Mouse (Mus musculus) intestine, embryonic 14.5 days (tissue): ENCODE results near the gene AY074887. TPM values are rescaled to one million over a fixed set of nuclear protein-coding genes. Genes with fewer than 3 reads are reported as not detected.

Experiments used
- ATAC-seq: fragments of 200-750 bp; cut with Nextera tagmentation; replicated peaks from 2 replicates; pipeline ENCODE4 v1.8.0; 2017; ENCODE audit warnings: low read depth, moderate number of reproducible peaks, moderate TSS enrichment, moderate library complexity; ENCODE audit not compliant: low FRiP score, low TSS enrichment
- DNase-seq: peaks from one replicate; pipeline ENCODE4 v3.0.0-alpha.2; 2018; ENCODE audit warnings: low spot score
- H3K27ac ChIP-seq: fragments of 300-500 bp; sonication (generic); 2 replicates; pipeline ENCODE4 v1.5.1; 2014; ENCODE audit warnings: low read depth, mild to moderate bottlenecking, control low read depth
- H3K27me3 ChIP-seq: fragments of 300-500 bp; sonication (generic); replicated peaks from 2 replicates; pipeline ENCODE4 v1.6.1; 2014; ENCODE audit warnings: low read length, control low read depth; ENCODE audit not compliant: control insufficient read depth, insufficient read depth
- H3K36me3 ChIP-seq: fragments of 300-500 bp; sonication (generic); 2 replicates; pipeline ENCODE4 v1.6.1; 2014; ENCODE audit warnings: low read length, control low read depth; ENCODE audit not compliant: control insufficient read depth, insufficient read depth
- H3K4me1 ChIP-seq: fragments of 300-500 bp; sonication (generic); replicated peaks from 2 replicates; pipeline ENCODE4 v1.6.1; 2014; ENCODE audit warnings: low read length, control low read depth, mixed read lengths; ENCODE audit not compliant: control insufficient read depth, insufficient read depth
- H3K4me2 ChIP-seq: fragments of 300-500 bp; sonication (generic); 2 replicates; pipeline ENCODE4 v1.6.1; 2014; ENCODE audit warnings: low read length
- H3K4me3 ChIP-seq: fragments of 300-500 bp; sonication (generic); 2 replicates; pipeline ENCODE4 v1.5.1; 2014; ENCODE audit warnings: low read depth, low read length, control low read depth, mixed read lengths
- H3K9ac ChIP-seq: fragments of 300-500 bp; sonication (generic); 2 replicates; pipeline ENCODE4 v1.6.1; 2014; ENCODE audit warnings: mild to moderate bottlenecking, low read length
- H3K9me3 ChIP-seq: fragments of 300-500 bp; sonication (generic); 2 replicates; pipeline ENCODE4 v1.6.1; 2016; ENCODE audit warnings: low read length, control low read depth; ENCODE audit not compliant: control insufficient read depth
- WGBS: fragments of 180-500 bp; shearing (Covaris S2); extraction: QIAGEN DNeasy Blood & Tissue Kit; methylation state at CpG from one replicate; pipeline ENCODE4 v1.1.7; 2014; 5-methylcytosine and 5-hydroxymethylcytosine counted together
- polyA plus RNA-seq: library from polyadenylated mRNA; unstranded; fragments of >200 nt; fragmentation: Nextera tagmentation; extraction: Ambion mirVana; gene quantifications from 2 replicates; pipeline ENCODE4 v1.2.1, GENCODE M21; 2014

AY074887 gene
- polyA plus RNA-seq, 1 experiment from 2014 or later: 1.6 TPM

GRCm38 (mm10) chr9:54930741-54931140 is 20.1 kb downstream of the AY074887 start:
- WGBS: 95% methylated on average over 1 of the region's 1 CpGs
- no peak for ATAC-seq

GRCm38 (mm10) chr9:54919946-54920345 is 30.9 kb downstream of the AY074887 start:
- DNase-seq: no peak
- no peak for ATAC-seq
- Histone ChIP-seq H3K4me2 (no peak overlapping the region), H3K27ac (no peak overlapping the region), H3K9me3 (no peaks in the 10 kb centered on the region), H3K9ac (no peak overlapping the region), H3K4me3 (no peak overlapping the region), H3K36me3 (no peaks in the 10 kb centered on the region), H3K27me3 (no peaks in the 10 kb centered on the region), H3K4me1 (peaks cover 10% of the 10 kb centered on the region; the same call in 1 of the 2 replicates)
- 59% methylated on average over 4 of the region's 4 CpGs for WGBS

More at GRCm38 (mm10) chr9:54930741-54931140, 20.1 kb downstream of the AY074887 start:
- H3K36me3 ChIP-seq: no peaks in the 10 kb centered on the region
- DNase-seq: no peak
- H3K4me2 ChIP-seq: no peak overlapping the region
- H3K27ac ChIP-seq: no peak overlapping the region
- no peaks in the 10 kb centered on the region for H3K4me1 ChIP-seq
- no peaks in the 10 kb centered on the region for H3K27me3 ChIP-seq
- no peak overlapping the region for H3K9ac ChIP-seq
- no peak overlapping the region for H3K4me3 ChIP-seq
- no peaks in the 10 kb centered on the region for H3K9me3 ChIP-seq

GRCm38 (mm10) chr9:54918781-54919180 is 32.0 kb downstream of the AY074887 start:
- Histone ChIP-seq H3K27ac (no peak overlapping the region), H3K9me3 (no peaks in the 10 kb centered on the region), H3K4me2 (no peak overlapping the region), H3K36me3 (no peaks in the 10 kb centered on the region), H3K4me1 (peaks cover 10% of the 10 kb centered on the region; the same call in 1 of the 2 replicates), H3K4me3 (no peak overlapping the region), H3K27me3 (no peaks in the 10 kb centered on the region), H3K9ac (no peak overlapping the region)
- WGBS: 86% methylated on average over 5 of the region's 5 CpGs
- ATAC-seq (no peak), DNase-seq (no peak)

DNA sequence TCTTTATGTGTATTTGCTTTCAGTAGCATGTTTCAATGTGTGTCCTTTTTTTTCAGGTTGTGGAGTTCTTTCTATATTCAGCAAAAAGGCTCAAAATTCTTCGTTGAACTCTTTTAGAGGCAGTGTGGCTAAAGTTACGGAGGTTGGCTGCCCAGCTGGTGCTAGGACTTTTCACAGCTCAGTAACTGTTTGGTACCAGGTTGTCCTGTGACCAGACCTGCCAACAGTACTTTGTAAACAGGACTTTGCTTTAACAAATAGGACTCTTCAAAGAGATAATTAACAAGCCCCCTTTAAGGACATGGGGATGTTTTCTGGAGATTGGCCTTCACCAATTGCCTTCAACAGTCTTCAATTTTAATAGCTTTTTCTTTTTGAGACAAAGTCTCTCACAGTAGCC is 32.6 kb downstream of the AY074887 start:
- Histone ChIP-seq H3K27me3 (no peaks in the 10 kb centered on the region), H3K36me3 (no peaks in the 10 kb centered on the region), H3K4me3 (no peak overlapping the region), H3K4me2 (peak overlapping the region; percentile 91), H3K27ac (no peak overlapping the region), H3K4me1 (peaks cover 10% of the 10 kb centered on the region; the same call in 1 of the 2 replicates), H3K9me3 (no peaks in the 10 kb centered on the region), H3K9ac (no peak overlapping the region)
- WGBS: 72% methylated on average over 2 of the region's 2 CpGs
- ATAC-seq: no peak
- no peak for DNase-seq

DNA sequence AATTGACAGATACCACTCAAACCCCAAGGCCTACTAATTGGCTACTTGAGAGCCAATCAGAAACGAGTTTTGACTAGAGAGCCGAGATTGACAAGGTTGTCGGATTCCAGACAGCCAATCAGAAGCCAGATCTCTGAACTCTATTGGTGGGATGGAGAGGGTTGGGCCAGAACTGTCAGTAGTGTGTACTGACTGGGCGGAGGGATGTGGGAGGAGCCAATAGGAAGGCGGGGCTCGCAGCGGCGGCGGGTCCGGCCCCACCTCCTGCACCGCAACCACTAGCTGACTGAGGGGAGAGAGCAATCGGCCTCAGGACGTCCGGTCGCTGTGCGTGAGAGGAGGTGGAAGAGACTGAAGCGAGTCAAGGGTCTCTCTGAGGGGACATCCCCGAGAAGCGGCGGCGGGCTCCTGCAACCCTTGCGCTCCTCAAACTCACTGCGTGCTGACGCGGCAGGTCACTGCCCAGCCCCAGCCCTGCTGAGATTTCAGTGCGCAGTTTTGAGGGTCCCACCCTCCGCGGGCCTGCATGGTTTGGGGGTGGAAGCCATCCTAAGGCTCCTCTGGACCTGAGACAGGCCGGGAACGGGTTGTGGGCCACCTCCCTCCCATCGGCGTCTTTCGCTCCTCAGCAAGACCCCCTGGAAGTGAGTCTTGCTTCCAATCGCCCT is 33.7 kb downstream of the AY074887 start, which contains the start of gene Hykk:
Hykk (plus strand) TSS at position 274 of the 668 bp plus-strand sequence.
- H3K27ac ChIP-seq: no peak within 1 kb of the TSS; the same call in 1 of the 2 replicates
- DNase-seq: peak; percentile 89
- 0% methylated on average over 34 of the region's 34 CpGs for WGBS

DNA sequence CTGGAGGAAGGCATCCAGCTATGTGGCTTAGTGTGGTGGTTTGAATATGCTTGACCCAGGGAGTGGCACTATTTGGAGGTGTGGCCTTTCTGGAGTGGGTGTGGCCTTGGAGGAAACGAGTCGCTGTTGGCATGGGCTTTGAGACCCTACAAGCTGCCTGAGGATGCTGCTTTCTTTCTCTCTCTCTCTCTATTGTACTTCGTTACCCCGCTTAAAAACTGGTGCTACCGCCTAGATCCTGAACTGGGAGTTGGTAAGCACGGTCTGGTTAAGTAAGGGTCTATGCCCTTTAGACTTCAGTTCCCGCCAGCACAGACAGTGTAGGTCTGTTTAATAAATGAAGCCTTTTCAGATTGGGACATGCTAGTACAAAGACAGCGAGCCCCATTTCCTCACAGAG is 34.4 kb downstream of the AY074887 start:
- H3K4me1 ChIP-seq: peaks cover 10% of the 10 kb centered on the region; the same call in 1 of the 2 replicates
- H3K9ac ChIP-seq: no peak overlapping the region
- H3K9me3 ChIP-seq: no peaks in the 10 kb centered on the region
- peak overlapping the region; percentile 73; the same call in 1 of the 2 replicates for H3K4me3 ChIP-seq
- ATAC-seq: 0 out of 2 replicates have a peak, but pooled peaks have one; percentile 4
- H3K36me3 ChIP-seq: peaks cover 7% of the 10 kb centered on the region
- 69% methylated on average over 8 of the region's 8 CpGs for WGBS
- H3K27me3 ChIP-seq: no peaks in the 10 kb centered on the region
- no peak overlapping the region for H3K27ac ChIP-seq
- DNase-seq: no peak
- peak overlapping the region; percentile 91 for H3K4me2 ChIP-seq

More for the DNA sequence above, 33.7 kb downstream of the AY074887 start, which contains the start of gene Hykk:
- peak within 1 kb of the TSS; percentile 91 for H3K4me2 ChIP-seq
- no peaks in the 10 kb centered on the region for H3K9me3 ChIP-seq
- peaks cover 10% of the 10 kb centered on the region; the same call in 1 of the 2 replicates for H3K4me1 ChIP-seq
- no peaks in the 10 kb centered on the region for H3K27me3 ChIP-seq
- ATAC-seq: peak; percentile 98
- peak within 1 kb of the TSS; percentile 66 for H3K9ac ChIP-seq
- H3K4me3 ChIP-seq: peak within 1 kb of the TSS; percentile 73
- H3K36me3 ChIP-seq: no peaks in the 10 kb centered on the region

GRCm38 (mm10) chr9:54915576-54915975 is 35.2 kb downstream of the AY074887 start:
- Histone ChIP-seq H3K27me3 (no peaks in the 10 kb centered on the region), H3K9me3 (no peaks in the 10 kb centered on the region), H3K36me3 (peaks cover 15% of the 10 kb centered on the region), H3K4me1 (peaks cover 10% of the 10 kb centered on the region; the same call in 1 of the 2 replicates), H3K9ac (no peak overlapping the region), H3K4me2 (no peak overlapping the region), H3K27ac (no peak overlapping the region), H3K4me3 (no peak overlapping the region)
- 65% methylated on average over 7 of the region's 7 CpGs for WGBS
- ATAC-seq (no peak), DNase-seq (no peak)

DNA sequence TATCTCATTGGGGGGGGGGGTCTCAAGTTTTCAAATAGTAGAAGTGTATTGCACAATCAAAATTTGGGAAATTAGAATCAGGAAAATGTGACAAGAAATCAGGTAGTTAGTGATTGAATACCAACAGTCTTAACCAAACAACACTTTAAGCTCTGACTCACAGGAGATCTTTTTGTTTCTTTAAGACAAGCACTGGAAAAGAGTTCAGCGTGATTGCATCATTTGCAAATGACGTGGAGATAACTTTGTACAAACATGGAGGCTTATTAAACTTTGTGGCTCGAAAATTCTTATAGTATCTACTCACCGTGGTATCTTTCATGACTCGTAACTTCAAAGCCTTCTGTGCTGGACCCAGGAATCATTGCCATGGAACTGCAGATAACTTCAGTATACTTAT is 41.4 kb downstream of the AY074887 start:
- Histone ChIP-seq H3K27ac (no peak overlapping the region), H3K9ac (no peak overlapping the region), H3K4me3 (no peak overlapping the region), H3K27me3 (no peaks in the 10 kb centered on the region), H3K36me3 (peaks cover 71% of the 10 kb centered on the region), H3K4me1 (no peaks in the 10 kb centered on the region), H3K9me3 (no peaks in the 10 kb centered on the region), H3K4me2 (no peak overlapping the region)
- ATAC-seq: no peak
- no peak for DNase-seq
- WGBS: 80% methylated on average over 5 of the region's 5 CpGs
